Mouse (Mus musculus): ENCODE results near the gene Pkd1l2. TPM values are rescaled to one million over a fixed set of nuclear protein-coding genes. Genes with fewer than 3 reads are reported as not detected.

Gene Pkd1l2
- polyA plus RNA-seq, 2 experiments = not detected

- no peak for TF ChIP-seq CTCF (IDR thresholded peaks at IDR 0.05; ENCODE audit: low read depth)
- no peak for TF ChIP-seq EP300 (IDR thresholded peaks at IDR 0.05; ENCODE audit: low read depth)
- ATAC-seq (ENCODE audit: insufficient read depth) (no peak), DNase-seq (ENCODE audit: low read depth in 3 of 3, low spot score in 3 of 3) (no peak)
- Histone ChIP-seq H3K9me3 (ENCODE audit: control insufficient read depth, low read length) (no peaks in the 10 kb centered on the region), H3K9ac (replicated peaks) (no peak overlapping the region), H3K4me2 (ENCODE audit: low read depth) (no peak overlapping the region), H3K4me1 (replicated peaks; ENCODE audit: control insufficient read depth in 2 of 2, insufficient read depth in 2 of 2, low read length in 1 of 2) (no peaks in the 10 kb centered on the region), H3K27ac (no peak overlapping the region), H3K4me3 (ENCODE audit: insufficient read depth in 1 of 2, low read depth in 2 of 2, low read length in 2 of 2) (no peak overlapping the region), H3K27me3 (ENCODE audit: control insufficient read depth, insufficient read depth, low read length) (no peaks in the 10 kb centered on the region), H3K36me3 (replicated peaks; ENCODE audit: control insufficient read depth, insufficient read depth, low read depth) (no peaks in the 10 kb centered on the region)
- 61% methylated on average over 8 of the region's 8 CpGs for WGBS (ENCODE audit: insufficient replicate concordance)
Observed at GRCm38 (mm10) chr8:117017006-117017405, 65.2 kb downstream of the Pkd1l2 start.

DNA sequence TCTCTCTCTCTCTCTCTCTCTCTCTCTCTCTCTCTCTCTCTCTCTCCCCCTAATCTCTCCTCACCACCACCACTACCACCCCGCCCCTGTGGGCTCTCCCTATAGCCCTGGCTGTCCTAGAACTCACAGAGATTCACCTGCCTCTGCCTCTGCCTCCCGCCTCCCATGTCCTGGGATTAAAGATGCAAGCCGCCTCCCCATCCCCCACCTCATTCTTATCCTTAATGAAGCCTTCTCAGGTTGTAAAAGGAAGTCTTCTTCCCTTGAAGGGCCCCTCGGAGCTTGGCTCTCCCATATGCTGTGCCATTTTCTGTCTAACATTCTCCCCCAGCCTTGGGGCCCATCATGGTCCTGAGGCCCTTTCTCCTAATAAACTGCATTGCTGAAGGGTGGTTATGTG is 66.6 kb downstream of the Pkd1l2 start:
- Histone ChIP-seq H3K4me3 (ENCODE audit: insufficient read depth in 1 of 2, low read depth in 2 of 2, low read length in 2 of 2) (no peak overlapping the region), H3K9me3 (ENCODE audit: control insufficient read depth, low read length) (no peaks in the 10 kb centered on the region), H3K27me3 (ENCODE audit: control insufficient read depth, insufficient read depth, low read length) (no peaks in the 10 kb centered on the region), H3K9ac (replicated peaks) (no peak overlapping the region), H3K4me2 (ENCODE audit: low read depth) (no peak overlapping the region), H3K4me1 (replicated peaks; ENCODE audit: control insufficient read depth in 2 of 2, insufficient read depth in 2 of 2, low read length in 1 of 2) (no peaks in the 10 kb centered on the region), H3K36me3 (replicated peaks; ENCODE audit: control insufficient read depth, insufficient read depth, low read depth) (no peaks in the 10 kb centered on the region), H3K27ac (no peak overlapping the region)
- 35% methylated on average over 4 of the region's 4 CpGs for WGBS (ENCODE audit: insufficient replicate concordance)
- DNase-seq (ENCODE audit: low read depth in 3 of 3, low spot score in 3 of 3) (no peak), ATAC-seq (ENCODE audit: insufficient read depth) (no peak)
- TF ChIP-seq CTCF (IDR thresholded peaks at IDR 0.05; ENCODE audit: low read depth) (no peak), EP300 (IDR thresholded peaks at IDR 0.05; ENCODE audit: low read depth) (no peak)

DNA sequence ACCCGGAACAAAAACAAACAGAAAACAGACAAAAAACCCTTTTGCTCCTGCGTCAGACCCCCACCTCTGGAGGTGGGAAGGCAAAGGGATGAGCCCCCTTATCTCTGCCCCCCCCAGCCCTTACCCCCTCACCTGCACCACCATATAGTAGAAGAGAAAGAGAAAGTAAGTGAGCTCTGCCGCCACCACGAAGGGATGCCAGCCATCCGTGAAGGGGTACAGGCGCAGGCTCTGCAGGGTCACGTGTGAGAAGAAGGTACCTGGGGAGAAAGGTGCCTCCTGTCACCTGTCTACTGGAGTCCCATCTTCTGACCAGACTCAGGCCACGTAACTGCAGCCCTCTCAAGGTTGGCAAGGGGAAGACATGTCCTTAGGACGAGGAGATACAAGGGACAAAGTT is 70.9 kb downstream of the Pkd1l2 start:
- Histone ChIP-seq H3K36me3 (replicated peaks; ENCODE audit: control insufficient read depth, insufficient read depth, low read depth) (no peaks in the 10 kb centered on the region), H3K27ac (no peak overlapping the region), H3K4me1 (replicated peaks; ENCODE audit: control insufficient read depth in 2 of 2, insufficient read depth in 2 of 2, low read length in 1 of 2) (no peaks in the 10 kb centered on the region), H3K9ac (replicated peaks) (no peak overlapping the region), H3K27me3 (ENCODE audit: control insufficient read depth, insufficient read depth, low read length) (no peaks in the 10 kb centered on the region), H3K4me2 (ENCODE audit: low read depth) (no peak overlapping the region), H3K4me3 (ENCODE audit: insufficient read depth in 1 of 2, low read depth in 2 of 2, low read length in 2 of 2) (no peak overlapping the region), H3K9me3 (ENCODE audit: control insufficient read depth, low read length) (no peaks in the 10 kb centered on the region)
- ATAC-seq (ENCODE audit: insufficient read depth) (no peak), DNase-seq (ENCODE audit: low read depth in 3 of 3, low spot score in 3 of 3) (no peak)
- TF ChIP-seq EP300 (IDR thresholded peaks at IDR 0.05; ENCODE audit: low read depth) = no peak
- no peak for TF ChIP-seq CTCF (IDR thresholded peaks at IDR 0.05; ENCODE audit: low read depth)
- WGBS (ENCODE audit: insufficient replicate concordance) = 63% methylated on average over 9 of the region's 9 CpGs

DNA sequence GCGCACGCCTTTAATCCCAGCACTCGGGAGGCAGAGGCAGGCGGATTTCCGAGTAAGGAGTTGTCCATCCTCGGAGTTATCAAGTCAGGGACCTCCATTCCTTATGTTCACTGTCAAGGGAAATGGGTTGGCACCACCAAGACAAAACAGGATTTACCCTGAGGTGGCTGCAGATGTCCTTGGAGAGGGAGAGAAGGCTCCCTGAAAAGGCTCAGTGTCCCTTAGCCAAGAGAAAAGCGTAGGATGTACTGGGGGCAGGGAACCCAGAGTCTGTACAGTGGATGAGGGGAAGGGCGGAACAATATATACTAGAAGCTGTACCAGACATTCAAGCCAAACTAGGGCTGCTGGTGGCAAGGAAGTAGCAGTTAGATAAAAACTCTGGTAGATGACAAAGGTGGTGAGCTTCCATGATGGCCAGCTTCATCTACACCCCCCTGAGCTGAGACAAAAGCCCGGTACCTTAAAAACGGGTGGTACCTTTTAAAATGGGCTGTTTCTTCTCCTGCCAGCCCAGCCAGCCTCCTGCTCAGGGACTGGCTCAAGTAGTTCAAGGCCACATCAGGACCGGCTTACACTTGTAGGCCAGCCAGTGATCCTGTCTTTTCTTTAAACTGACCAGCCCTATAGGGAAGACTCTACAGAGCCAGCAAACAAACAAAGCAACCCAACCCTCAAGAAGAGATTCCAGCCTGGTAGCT is 88.1 kb downstream of the Pkd1l2 start:
- Histone ChIP-seq H3K4me2 (ENCODE audit: low read depth) (peak overlapping the region; percentile 79), H3K9ac (replicated peaks) (no peak overlapping the region), H3K27ac (no peak overlapping the region), H3K9me3 (ENCODE audit: control insufficient read depth, low read length) (no peaks in the 10 kb centered on the region), H3K4me1 (replicated peaks; ENCODE audit: control insufficient read depth in 2 of 2, insufficient read depth in 2 of 2, low read length in 1 of 2) (peaks cover 3 to 9% of the 10 kb centered on the region in 2 experiments; a peak in 2 of 4 replicates), H3K36me3 (replicated peaks; ENCODE audit: control insufficient read depth, insufficient read depth, low read depth) (no peaks in the 10 kb centered on the region), H3K4me3 (ENCODE audit: insufficient read depth in 1 of 2, low read depth in 2 of 2, low read length in 2 of 2) (peak overlapping the region in 1 of 2 experiments; percentile 58; a peak in 2 of 4 replicates), H3K27me3 (ENCODE audit: control insufficient read depth, insufficient read depth, low read length) (no peaks in the 10 kb centered on the region)
- TF ChIP-seq EP300 (IDR thresholded peaks at IDR 0.05; ENCODE audit: low read depth) = no peak
- TF ChIP-seq CTCF (IDR thresholded peaks at IDR 0.05; ENCODE audit: low read depth) = no peak
- ATAC-seq (ENCODE audit: insufficient read depth) (no peak), DNase-seq (ENCODE audit: low read depth in 3 of 3, low spot score in 3 of 3) (no peak)
- 50% methylated on average over 11 of the region's 11 CpGs for WGBS (ENCODE audit: insufficient replicate concordance)

- Histone ChIP-seq H3K9me3 (ENCODE audit: control insufficient read depth, low read length) (no peaks in the 10 kb centered on the region), H3K9ac (replicated peaks) (peak within 1 kb of the TSS; percentile 38), H3K4me1 (replicated peaks; ENCODE audit: control insufficient read depth in 2 of 2, insufficient read depth in 2 of 2, low read length in 1 of 2) (peaks cover 3 to 9% of the 10 kb centered on the region in 2 experiments; a peak in 2 of 4 replicates), H3K27me3 (ENCODE audit: control insufficient read depth, insufficient read depth, low read length) (no peaks in the 10 kb centered on the region), H3K4me3 (ENCODE audit: insufficient read depth in 1 of 2, low read depth in 2 of 2, low read length in 2 of 2) (peak within 1 kb of the TSS; percentile 58 to 77), H3K36me3 (replicated peaks; ENCODE audit: control insufficient read depth, insufficient read depth, low read depth) (no peaks in the 10 kb centered on the region), H3K4me2 (ENCODE audit: low read depth) (peak within 1 kb of the TSS; percentile 79), H3K27ac (no peak within 1 kb of the TSS)
- DNase-seq (ENCODE audit: low read depth in 3 of 3, low spot score in 3 of 3) = peak; percentile 93 to 95 (median 94)
- peak; percentile 100 for ATAC-seq (ENCODE audit: insufficient read depth)
- under 1% methylated on average over 56 of the region's 56 CpGs for WGBS (ENCODE audit: insufficient replicate concordance)
- no peak for TF ChIP-seq CTCF (IDR thresholded peaks at IDR 0.05; ENCODE audit: low read depth)
Observed at GRCm38 (mm10) chr8:116993095-116993867, 89.0 kb downstream of the Pkd1l2 start, which contains the start of gene Gcsh. TSS of gene Gcsh (minus strand) at chr8:116993537.
